Mouse (Mus musculus) cerebellum, adult 2 months (tissue): ENCODE results near the gene Mrpl24.

ENCODE experiments used
- CTCF ChIP-seq: fragments of 200-500 bp; IDR thresholded peaks from 2 replicates; pipeline ENCODE4 v1.5.1; 2011; ENCODE audit warnings: low read depth, mild to moderate bottlenecking, control low read depth, low read length, moderate library complexity, borderline replicate concordance; ENCODE audit not compliant: insufficient read depth
- POLR2A ChIP-seq: fragments of 200-500 bp; IDR thresholded peaks from 2 replicates; pipeline ENCODE4 v1.6.1; 2011; ENCODE audit warnings: low read length, control low read depth, borderline replicate concordance; ENCODE audit not compliant: insufficient read depth

GRCm38 (mm10) chr3:87929341-87930077 is 10.2 kb downstream of the Mrpl24 start:
- TF ChIP-seq POLR2A (no peak), CTCF (no peak)
